Mouse (Mus musculus): ENCODE measurements at regions not wholly inside any gene's neighbourhood (a gene's known extent, or its start where the extent isn't known, plus 50 kb on each side); places are given as distances from the start of the nearest gene placed in this dataset.

- DNase-seq, result no peak
Observed at GRCm38 (mm10) chr8:44094818-44095217, 385.0 kb upstream of the Adam34 start.

DNA sequence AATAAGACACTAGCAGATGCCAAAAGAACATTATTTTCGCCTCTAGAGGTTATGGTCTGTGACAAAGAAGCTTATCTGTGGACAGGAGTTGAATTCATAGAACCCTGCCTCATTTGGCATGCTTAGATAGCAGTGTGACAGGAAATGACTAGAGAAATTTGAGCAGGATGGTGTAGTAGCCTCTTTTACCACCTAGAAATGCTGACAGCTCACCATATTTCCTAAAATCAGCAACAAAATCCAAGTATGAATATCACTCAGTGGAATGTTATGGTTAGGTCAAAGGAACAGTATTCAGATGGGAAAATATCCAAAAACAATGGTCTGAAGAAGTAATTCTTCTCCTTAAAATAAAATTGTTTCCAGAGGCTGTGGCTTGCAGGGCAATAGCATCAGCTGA is 383.6 kb upstream of the Adam34 start:
- no peak for DNase-seq

- DNase-seq, result no peak
Observed at GRCm38 (mm10) chr8:44082057-44082456, 372.2 kb upstream of the Adam34 start.

DNA sequence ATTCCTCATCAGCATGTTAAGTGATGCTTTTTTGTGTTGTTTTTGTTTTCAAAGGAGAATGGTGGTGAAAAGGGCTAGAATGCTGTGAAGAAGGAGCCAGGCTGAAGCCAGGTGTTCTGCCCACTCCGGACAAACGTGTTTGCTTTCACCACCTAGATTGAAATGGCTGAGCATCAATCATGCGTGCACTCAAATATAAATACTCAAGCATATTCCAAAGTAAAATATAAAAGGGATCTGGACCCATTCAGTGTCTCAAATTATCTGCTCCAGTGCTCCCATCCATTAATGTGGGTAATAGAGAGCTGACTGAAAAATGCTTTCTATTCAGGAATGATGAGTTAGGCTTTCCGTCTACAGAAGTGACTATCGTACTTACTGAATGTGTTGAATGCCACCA is 349.0 kb upstream of the Adam34 start:
- DNase-seq, result no peak

DNA sequence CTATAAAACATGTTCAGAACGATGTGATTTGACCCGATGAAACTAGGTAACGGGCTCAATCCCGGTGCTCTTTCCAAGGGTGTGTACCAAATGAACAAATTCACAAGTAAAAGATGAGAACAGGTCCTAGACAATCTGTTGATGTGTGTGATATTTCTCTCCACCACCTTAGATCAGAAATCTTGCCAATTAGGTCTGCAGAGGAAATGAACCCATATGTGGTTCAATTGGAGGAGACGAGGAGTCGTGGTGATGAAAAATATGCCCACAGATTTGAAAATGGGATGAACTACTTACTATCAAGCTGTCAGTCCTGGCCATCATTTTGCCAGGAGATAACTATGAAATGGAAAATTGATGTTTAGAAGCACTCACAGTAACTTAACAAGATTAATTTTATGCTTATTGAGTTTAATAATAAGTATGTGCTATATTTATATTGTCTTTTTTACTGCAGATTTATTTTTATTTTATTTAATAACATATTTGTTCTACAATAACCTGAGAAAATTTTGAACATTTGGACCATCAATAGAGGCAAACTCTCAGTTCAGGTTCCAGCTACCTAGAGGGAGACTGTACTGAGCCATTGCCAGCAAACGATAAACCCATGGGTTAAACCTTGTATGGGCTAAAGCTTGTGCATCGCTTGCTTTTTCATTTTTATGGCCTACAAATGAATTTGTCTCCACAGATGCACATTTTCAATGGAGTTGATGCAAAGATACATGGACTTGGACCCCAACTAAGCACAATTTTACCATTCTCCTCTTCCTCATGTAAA is 332.9 kb upstream of the Adam34 start:
- DNase-seq, result no peak

DNA sequence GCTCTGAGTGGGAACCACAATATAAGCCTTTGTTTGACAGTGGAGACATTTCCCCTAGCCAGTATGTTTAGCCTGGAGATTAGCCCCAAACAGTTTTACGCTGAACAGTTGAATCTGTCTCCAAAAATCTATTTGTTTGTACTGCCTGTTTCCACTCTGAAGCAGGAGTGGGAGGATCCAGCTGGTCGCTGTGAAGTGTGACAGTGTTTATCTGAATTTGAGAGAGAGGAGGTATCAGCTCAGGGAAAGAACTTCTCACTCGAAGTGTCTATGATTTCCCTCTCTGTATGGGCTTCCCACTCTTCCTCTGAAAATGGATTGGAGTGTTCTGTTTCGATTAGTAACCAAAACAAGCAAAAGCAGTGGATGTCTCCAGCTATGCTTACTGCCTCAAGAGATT is 324.4 kb upstream of the Adam34 start:
- DNase-seq, result peak; percentile 19

DNA sequence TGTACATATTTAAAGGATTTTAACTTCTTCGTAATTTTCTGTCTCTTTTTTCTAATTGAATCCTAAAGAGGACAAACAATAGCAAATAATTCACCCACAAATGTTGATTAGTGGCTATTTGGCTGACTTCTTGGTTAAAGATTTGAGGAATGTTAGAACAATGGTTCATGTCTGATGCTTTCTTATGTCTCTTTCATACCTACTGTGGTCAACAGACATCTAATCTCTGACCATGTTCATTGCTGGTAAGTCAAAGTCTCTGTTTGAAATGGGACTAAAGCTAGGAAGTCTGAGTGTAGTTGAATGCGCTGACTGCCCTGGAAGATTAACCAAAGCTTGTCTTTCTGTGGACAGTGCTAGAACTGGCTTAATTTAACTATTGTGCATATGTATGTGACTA is 321.5 kb upstream of the Adam34 start:
- DNase-seq, result no peak

DNA sequence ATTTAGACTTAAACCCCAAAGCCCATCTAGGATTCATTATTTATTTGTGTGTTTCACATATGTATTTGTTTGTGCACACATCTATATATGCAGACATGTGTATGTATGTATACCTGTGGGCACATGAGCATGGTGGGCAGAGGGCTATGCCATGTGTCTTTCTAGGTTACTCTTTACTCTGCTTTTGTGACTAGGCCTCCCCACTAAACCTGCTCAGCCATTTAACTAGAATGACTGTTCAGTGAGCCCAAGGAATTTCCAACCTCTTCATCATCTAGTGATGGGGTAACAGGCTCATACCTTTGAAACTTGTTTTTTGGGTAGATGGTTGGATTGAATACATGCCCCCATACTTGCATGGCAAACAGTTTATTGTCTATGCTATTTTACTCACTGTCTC is 321.1 kb upstream of the Adam34 start:
- no peak for DNase-seq

DNA sequence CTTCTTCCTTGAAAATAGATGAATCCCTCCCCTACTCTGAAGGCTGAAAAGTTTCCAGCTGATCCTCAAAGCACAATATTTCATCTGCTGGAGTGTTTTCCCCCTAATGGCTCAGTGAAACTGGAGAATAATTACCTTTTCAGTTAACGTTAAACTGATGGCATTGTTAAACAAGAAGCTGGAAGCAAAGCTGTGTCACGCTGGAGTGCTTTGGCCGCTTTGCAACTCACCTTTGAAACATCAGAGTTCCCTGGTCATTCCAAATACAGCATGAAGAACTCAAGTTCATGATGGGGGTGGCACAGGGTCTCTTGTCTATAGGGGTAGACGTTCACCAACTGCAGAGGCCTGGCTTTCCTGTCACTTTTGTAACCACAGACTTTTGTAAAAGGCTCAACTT is 317.9 kb upstream of the Adam34 start:
- DNase-seq, result no peak

GRCm38 (mm10) chr8:44025926-44026325 is 316.1 kb upstream of the Adam34 start:
- DNase-seq, result no peak

- no peak for DNase-seq
Observed at GRCm38 (mm10) chr8:44024028-44024427, 314.2 kb upstream of the Adam34 start.

Measured in right cerebral cortex, postnatal 25 days (tissue).